Mouse (Mus musculus) spleen, postnatal 4 days (tissue): Measurements from ENCODE around the gene S1pr5.
"Not testable (repeated sequence)": the region's sequence is repeated elsewhere in the genome, so short reads cannot be mapped to it uniquely, and the experiment has no call there.

Source experiments
- DNase-seq, 2 experiments: peaks; one replicate each; pipeline ENCODE4 v3.0.0; 2022; ENCODE audit warnings: low spot score in 2 of 2

Gene S1pr5

DNA sequence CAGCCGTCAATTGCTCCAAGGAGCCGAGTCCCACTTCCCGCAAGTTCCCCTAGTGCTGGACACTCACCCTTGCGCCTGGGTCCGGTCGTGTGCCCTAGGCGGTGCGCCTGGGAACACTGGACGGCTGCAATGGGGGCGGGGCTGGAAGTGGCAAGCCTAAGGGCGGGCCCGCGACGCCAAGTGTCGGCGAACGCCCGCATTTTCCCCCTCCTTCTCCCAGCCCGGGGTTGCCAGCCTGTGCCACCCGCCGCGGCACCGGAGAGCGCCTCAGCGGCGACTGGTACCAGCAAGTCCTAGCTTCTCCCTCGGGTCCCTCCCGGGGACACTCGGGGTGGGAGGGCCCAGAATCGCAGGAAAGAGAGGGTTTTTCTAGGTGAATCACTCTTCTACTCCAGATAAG, at the start of gene S1pr5:
S1pr5 (minus strand) TSS at position 118 of the 400 bp plus-strand sequence.
- peak in 1 of 2 experiments; percentile 67 for DNase-seq

DNA sequence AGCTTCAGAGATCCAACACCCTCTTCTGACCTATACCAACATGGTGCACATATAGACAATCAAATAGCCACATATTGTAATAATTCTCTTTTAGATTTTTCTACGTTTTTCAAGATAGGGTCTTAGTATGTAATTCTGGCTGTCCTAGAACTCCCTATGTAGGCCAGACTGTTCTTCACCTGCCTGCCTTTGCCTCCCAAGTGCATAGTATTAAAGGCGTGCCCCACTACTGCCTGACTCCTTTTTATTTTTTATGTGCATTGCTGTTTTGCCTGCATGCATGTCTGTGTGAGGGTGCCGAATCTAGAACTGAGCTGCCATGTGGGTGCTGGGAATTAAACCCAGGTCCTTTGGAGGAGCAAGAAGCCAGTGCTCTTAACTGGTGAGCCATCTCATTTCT, 44.0 kb upstream of the S1pr5 start:
- no peak for DNase-seq

DNA sequence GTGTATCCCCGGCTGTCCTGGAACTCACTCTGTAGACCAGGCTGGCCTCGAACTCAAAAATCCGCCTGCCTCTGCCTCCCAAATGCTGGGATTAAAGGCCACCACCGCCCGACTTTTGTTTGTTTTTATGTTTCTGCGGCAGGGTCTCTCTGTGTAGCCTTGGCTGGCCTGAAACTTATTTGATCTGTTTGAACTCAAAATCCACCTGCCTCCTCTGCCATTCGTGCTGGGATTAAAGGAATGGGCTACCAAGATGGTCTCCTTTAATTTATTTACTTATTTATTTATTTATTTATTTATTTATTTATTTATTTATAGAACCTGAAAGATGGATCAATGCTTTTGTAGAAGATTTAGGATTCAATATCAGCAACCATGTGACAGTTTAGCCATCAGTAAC, 43.6 kb upstream of the S1pr5 start:
- DNase-seq: not testable (repeated sequence)

DNA sequence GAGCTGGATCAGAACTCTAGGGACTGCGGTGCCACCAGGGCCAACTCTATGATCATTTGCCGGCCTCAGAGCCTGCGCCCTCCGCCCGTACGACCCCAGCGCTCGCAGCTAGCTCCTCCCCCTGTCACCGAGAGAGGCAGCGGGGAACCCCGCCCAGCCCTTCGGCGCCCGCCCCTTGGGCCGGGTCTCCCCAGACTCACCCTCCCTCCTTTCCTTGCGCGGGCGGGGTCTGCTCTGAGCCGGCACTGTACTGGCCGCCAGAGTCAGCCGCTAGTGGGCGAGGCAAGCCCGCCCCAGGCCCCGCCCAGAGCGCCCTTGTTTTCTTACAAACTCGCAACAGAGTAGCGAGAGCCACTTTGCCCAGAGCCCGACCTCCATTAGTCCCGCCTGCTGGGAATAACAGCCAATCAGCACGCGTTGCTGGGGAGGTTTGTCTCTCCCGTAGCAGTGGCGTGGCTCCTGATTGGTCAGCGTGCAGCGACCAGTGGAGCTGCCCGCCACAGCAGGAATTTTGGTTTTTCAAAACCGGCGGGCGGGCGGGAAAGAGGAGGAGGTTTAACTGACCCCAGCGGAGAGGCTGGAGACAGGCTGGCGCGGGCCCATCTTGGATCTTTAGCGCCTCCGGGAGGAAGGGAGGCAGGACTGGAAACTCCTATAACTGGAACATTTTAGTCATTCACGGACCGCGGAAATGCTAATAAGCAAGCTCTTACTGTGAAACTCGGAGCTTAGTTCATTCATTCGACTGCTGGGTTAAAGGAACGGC, 43.0 kb upstream of the S1pr5 start, which contains the start of gene Cdkn2d:
Cdkn2d (minus strand) TSS at position 386 of the 766 bp plus-strand sequence.
- peak; percentile 100 for DNase-seq

DNA sequence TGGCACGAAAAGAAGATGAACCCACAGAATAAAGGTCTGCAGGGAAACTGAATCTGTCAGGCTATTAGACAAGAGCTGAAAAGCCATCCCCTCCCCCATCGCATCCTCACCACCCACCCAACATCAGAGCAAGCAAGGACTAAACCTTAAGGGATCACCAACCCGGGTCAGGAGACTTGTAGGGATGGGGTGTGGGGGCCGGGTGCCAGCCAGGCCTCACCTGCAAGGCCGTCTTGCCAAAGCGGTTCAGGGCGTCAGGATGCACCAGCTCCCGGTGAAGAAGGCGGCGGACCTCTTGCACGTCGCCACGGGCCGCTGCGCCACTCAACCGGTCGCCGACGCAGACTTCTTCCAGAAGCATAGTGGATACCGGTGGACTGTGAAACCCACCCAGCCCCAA, 42.3 kb upstream of the S1pr5 start:
- DNase-seq: peak in 1 of 2 experiments; percentile 88

GRCm38 (mm10) chr9:21289337-21289671, 41.1 kb upstream of the S1pr5 start:
- DNase-seq: no peak

GRCm38 (mm10) chr9:21288404-21289336, 40.4 kb upstream of the S1pr5 start:
- peak in 1 of 2 experiments; percentile 79 for DNase-seq

DNA sequence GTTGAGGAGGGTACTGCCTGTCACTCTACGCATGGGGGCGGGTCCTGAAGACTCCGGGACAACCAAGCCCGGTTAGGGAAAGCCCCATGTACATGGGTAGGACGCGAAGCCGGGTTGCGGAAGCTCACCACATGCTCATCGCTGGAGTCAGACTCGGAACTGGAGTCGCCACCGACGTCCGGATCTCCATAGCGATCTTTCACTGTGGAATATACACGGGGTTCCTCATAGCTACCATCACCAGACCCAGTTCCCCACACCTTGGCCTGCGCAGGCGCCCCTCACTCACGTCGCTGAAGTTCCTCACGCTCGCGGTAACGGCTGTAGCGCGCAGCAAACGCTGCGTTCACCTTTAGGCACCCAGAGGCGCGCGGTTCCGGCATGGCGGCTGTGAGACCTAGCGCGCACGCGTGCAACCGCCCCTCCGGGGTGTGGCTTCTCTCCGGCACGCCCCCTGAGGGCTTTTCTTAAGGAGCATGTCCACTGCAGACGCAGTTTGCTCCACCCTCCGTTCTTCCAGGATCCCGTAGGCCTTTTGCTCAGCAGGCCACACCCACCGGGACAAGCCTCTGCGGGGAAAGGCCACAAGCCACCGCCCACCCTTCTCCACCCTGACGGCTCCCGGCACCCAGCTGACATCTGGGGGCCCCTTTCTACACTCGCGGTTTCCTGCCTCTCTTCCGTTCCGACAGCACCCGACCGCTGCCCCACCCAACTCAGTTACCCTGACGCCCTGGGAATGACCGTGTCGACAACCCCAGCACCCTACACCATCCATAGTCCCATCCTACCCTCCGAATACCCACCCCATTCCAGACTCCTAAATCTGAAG, 39.5 kb upstream of the S1pr5 start, which contains the start of gene Kri1:
Kri1 (minus strand) TSS at position 399 of the 832 bp plus-strand sequence.
- DNase-seq: peak; percentile 98

- DNase-seq: no peak
These were observed 38.5 kb upstream of the S1pr5 start for GRCm38 (mm10) chr9:21286753-21287152.

GRCm38 (mm10) chr9:21283994-21284393, 35.8 kb upstream of the S1pr5 start:
- no peak for DNase-seq

DNA sequence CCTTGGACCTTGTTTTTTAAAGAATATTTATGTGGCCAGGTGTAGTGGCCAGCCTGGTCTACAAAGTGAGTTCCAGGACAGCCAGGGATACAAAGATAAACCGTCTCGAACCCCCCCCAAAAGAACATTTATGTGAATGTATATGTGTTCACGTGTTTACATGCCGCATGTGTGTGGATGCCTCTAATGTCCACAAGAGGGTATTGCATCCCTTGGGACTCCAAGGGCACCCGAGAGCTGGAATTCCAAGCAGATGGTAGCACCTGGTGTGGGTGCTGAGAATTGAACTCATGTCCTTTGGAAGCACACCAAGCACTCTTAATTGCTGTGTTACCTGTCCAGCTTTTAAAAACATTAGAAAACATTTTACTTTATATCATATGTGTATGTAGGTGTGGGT, 35.3 kb upstream of the S1pr5 start:
- DNase-seq: no peak

- DNase-seq: no peak
These were observed 29.5 kb upstream of the S1pr5 start for GRCm38 (mm10) chr9:21277776-21278175.

GRCm38 (mm10) chr9:21276307-21276706, 28.1 kb upstream of the S1pr5 start:
- DNase-seq: no peak

DNA sequence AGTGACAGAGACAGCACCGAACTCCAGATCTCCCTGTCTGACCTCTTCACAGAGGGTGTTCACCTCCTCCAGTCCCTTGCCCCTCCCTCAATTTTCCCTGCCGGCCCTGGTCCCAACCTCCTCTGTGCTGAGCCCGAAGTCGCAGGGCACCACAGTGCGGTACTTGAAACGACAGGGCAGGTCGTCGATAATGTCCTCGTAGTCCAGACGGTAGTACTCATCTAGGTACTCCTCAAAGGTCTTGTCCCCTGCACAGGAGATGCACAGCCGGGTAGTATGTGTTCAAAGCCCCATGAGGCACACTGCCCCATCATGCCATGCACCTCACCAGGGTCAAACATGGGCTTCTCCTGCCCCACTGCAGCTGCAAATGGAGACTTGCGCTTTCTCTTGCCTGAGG, 27.5 kb upstream of the S1pr5 start:
- DNase-seq: no peak

DNA sequence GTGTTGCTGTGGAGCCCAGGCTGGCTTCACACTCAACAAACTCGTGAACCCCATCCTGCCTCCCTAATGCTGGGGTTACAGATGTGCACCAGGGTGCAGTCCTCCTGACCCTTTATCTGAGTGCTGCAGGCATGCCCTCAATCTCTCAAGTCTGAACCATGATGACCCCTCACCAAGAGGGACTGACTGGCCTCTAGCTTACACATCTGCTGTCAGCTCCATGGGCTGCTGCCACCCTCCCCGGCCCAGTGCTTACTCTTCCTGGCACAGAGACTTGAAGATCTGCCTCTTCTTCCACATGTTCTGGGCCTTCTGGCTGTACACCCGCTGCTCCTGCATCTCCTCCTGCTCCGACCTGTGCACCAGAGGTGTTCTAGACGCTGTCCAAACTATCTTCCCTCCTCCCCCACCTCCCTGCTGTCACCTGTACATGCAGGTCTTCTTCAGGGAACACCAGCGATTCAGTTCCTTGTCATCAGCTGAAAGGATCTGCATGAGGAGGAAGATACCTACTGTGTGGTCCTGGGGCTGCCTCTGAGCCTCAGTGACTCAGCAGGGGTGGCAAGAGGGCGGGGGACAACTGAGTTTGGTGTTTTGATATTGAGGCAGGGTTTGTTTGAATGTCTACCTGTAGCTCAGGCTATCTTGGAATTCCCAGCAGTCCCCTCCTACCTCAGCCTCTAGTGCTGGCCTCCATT, 26.9 kb upstream of the S1pr5 start:
- no peak for DNase-seq

GRCm38 (mm10) chr9:21274336-21274735, 26.1 kb upstream of the S1pr5 start:
- DNase-seq: no peak

- no peak for DNase-seq
These were observed 25.4 kb upstream of the S1pr5 start for GRCm38 (mm10) chr9:21273520-21274228.

DNA sequence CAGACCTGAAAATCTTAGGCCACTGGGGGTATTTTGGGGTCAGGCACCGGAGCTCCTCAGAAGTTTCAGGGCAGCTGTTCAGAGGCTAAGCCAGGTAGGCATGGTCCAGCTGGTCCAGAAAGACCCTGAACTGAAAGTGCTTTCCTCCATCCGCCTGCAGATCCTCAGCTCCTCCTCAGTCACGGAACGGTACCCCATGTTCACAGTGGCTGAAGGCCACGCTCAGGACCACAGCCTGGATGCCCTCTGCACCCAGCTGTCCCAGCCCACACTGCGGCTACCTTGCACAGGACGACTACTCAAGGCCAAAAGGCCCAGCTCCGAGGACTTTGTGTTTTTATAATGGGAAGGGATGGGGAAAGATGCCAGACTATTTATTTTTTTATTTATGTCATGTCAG, 24.9 kb upstream of the S1pr5 start:
- no peak for DNase-seq

DNA sequence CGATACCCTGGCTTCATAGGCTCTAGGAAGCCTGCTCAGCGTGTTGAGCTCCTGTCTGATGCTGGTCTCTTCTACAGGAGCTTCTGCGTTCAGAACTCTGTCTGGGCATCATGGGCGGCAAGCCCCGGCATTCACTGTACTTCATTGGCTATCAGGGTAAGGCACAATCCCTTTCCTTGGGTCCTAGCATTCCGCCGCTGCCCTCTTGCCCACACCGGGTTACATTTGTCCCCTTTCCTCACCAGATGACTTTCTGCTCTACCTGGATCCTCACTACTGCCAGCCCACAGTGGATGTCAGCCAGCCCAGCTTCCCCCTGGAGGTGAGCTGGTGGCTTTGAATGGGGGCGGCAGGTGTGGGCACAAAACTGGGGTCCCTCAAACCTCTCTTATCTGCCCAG, 24.1 kb upstream of the S1pr5 start:
- DNase-seq: no peak

GRCm38 (mm10) chr9:21269590-21269989, 21.3 kb upstream of the S1pr5 start:
- DNase-seq: not testable (repeated sequence)
